Mouse (Mus musculus) lung, adult 2 months (tissue): ENCODE data around the gene Gse1.

Source experiments
- CTCF ChIP-seq: fragments of 200-500 bp; IDR thresholded peaks from 2 replicates; pipeline ENCODE4 v1.5.1; 2011; ENCODE audit warnings: mild to moderate bottlenecking, low read length, control low read depth; ENCODE audit not compliant: insufficient read depth
- POLR2A ChIP-seq: fragments of 200-500 bp; IDR thresholded peaks from 2 replicates; pipeline ENCODE4 v1.6.1; 2011; ENCODE audit warnings: low read depth, mild to moderate bottlenecking, control low read depth, low read length, borderline replicate concordance; ENCODE audit errors: extremely low read depth

- TF ChIP-seq POLR2A = no peak
- no peak for TF ChIP-seq CTCF
These were observed 106.6 kb downstream of the Gse1 start for GRCm38 (mm10) chr8:120334878-120335261.
